Mouse (Mus musculus): ENCODE data around the gene Dmrta2. TPM values are rescaled to one million over a fixed set of nuclear protein-coding genes. Genes with fewer than 3 reads are reported as not detected.

Gene Dmrta2
- 13.5 TPM for polyA plus RNA-seq (2021)

- in situ Hi-C loops (cut with MboI; ENCODE audit: low pct_unique_long_range_greater_than_20kb) = no loop called here
Measured at GRCm38 (mm10) chr4:109977148-109978067, at the start of gene Dmrta2. TSS of gene Dmrta2 (plus strand) at chr4:109978053.

GRCm38 (mm10) chr4:109929058-109929457 is 48.8 kb upstream of the Dmrta2 start:
- CTCF ChIA-PET = no interaction called here
- H3K27me3 ChIP-seq = no peaks in the 10 kb centered on the region
- TF ChIP-seq CTCF (IDR thresholded peaks at IDR 0.05) = no peak
- in situ Hi-C loops (cut with MboI; ENCODE audit: low pct_unique_long_range_greater_than_20kb) = no loop called here
- no peak for ATAC-seq
- POLR2A ChIA-PET = no interaction called here
- no peak for DNase-seq (ENCODE audit: low read depth, low spot score)

More at GRCm38 (mm10) chr4:109977148-109978067, at the start of gene Dmrta2:
- ChIA-PET POLR2A (no interaction called here), CTCF (no interaction called here)
- DNase-seq (ENCODE audit: low read depth, low spot score) (peak; percentile 44), ATAC-seq (peak; percentile 98)
- no peaks in the 10 kb centered on the region for H3K27me3 ChIP-seq
- TF ChIP-seq CTCF (IDR thresholded peaks at IDR 0.05) = no peak

- in situ Hi-C loops (cut with MboI; ENCODE audit: low pct_unique_long_range_greater_than_20kb) = no loop called here
- ChIA-PET CTCF (no interaction called here), POLR2A (no interaction called here)
- no peaks in the 10 kb centered on the region for H3K27me3 ChIP-seq
- no peak for DNase-seq (ENCODE audit: low read depth, low spot score)
- no peak for ATAC-seq
- peak; percentile 42 for TF ChIP-seq CTCF (IDR thresholded peaks at IDR 0.05)
Measured at GRCm38 (mm10) chr4:109930445-109930844, 47.4 kb upstream of the Dmrta2 start.

GRCm38 (mm10) chr4:109930935-109931334 is 46.9 kb upstream of the Dmrta2 start:
- no peak for TF ChIP-seq CTCF (IDR thresholded peaks at IDR 0.05)
- in situ Hi-C loops (cut with MboI; ENCODE audit: low pct_unique_long_range_greater_than_20kb) = no loop called here
- no peak for DNase-seq (ENCODE audit: low read depth, low spot score)
- no peaks in the 10 kb centered on the region for H3K27me3 ChIP-seq
- ATAC-seq = no peak
- CTCF ChIA-PET = no interaction called here
- POLR2A ChIA-PET = no interaction called here

- in situ Hi-C loops (cut with MboI; ENCODE audit: low pct_unique_long_range_greater_than_20kb) = no loop called here
- CTCF ChIA-PET = interaction anchor here (1.0 kb wide), 2 partner anchors 17 to 85 kb away, joined by 3 to 5 read pairs; no protein-coding TSS in a partner anchor
- no peak for ATAC-seq
Measured at GRCm38 (mm10) chr4:109936557-109936956, 41.3 kb upstream of the Dmrta2 start.

GRCm38 (mm10) chr4:109939291-109939690 is 38.6 kb upstream of the Dmrta2 start:
- DNase-seq (ENCODE audit: low read depth, low spot score) = no peak
- in situ Hi-C loops (cut with MboI; ENCODE audit: low pct_unique_long_range_greater_than_20kb) = no loop called here
- no peak for TF ChIP-seq CTCF (IDR thresholded peaks at IDR 0.05)
- ChIA-PET CTCF (no interaction called here), POLR2A (no interaction called here)
- no peaks in the 10 kb centered on the region for H3K27me3 ChIP-seq
- ATAC-seq = no peak

More at GRCm38 (mm10) chr4:109936557-109936956, 41.3 kb upstream of the Dmrta2 start:
- H3K27me3 ChIP-seq = no peaks in the 10 kb centered on the region
- no peak for DNase-seq (ENCODE audit: low read depth, low spot score)
- POLR2A ChIA-PET = no interaction called here
- TF ChIP-seq CTCF (IDR thresholded peaks at IDR 0.05) = no peak

- no peak for ATAC-seq
- in situ Hi-C loops (cut with MboI; ENCODE audit: low pct_unique_long_range_greater_than_20kb) = no loop called here
- ChIA-PET POLR2A (interaction anchor here (0.6 kb wide), 1 partner anchor 24 kb away, joined by 3 read pairs; no protein-coding TSS in a partner anchor), CTCF (no interaction called here)
- no peak for DNase-seq (ENCODE audit: low read depth, low spot score)
- H3K27me3 ChIP-seq = no peaks in the 10 kb centered on the region
- TF ChIP-seq CTCF (IDR thresholded peaks at IDR 0.05) = no peak
Measured at GRCm38 (mm10) chr4:109945554-109945953, 32.3 kb upstream of the Dmrta2 start.

GRCm38 (mm10) chr4:109949307-109949706 is 28.5 kb upstream of the Dmrta2 start:
- no peak for TF ChIP-seq CTCF (IDR thresholded peaks at IDR 0.05)
- H3K27me3 ChIP-seq = no peaks in the 10 kb centered on the region
- CTCF ChIA-PET = no interaction called here
- POLR2A ChIA-PET = no interaction called here
- in situ Hi-C loops (cut with MboI; ENCODE audit: low pct_unique_long_range_greater_than_20kb) = no loop called here
- ATAC-seq (no peak), DNase-seq (ENCODE audit: low read depth, low spot score) (no peak)

GRCm38 (mm10) chr4:109953509-109953908 is 24.3 kb upstream of the Dmrta2 start:
- DNase-seq (ENCODE audit: low read depth, low spot score) = no peak
- no peaks in the 10 kb centered on the region for H3K27me3 ChIP-seq
- in situ Hi-C loops (cut with MboI; ENCODE audit: low pct_unique_long_range_greater_than_20kb) = no loop called here
- POLR2A ChIA-PET = no interaction called here
- no peak for ATAC-seq
- TF ChIP-seq CTCF (IDR thresholded peaks at IDR 0.05) = no peak
- CTCF ChIA-PET = interaction anchor here (2.3 kb wide), 1 partner anchor 17 kb away, joined by 5 read pairs; no protein-coding TSS in a partner anchor

GRCm38 (mm10) chr4:109960201-109960935 is 17.5 kb upstream of the Dmrta2 start:
- no peaks in the 10 kb centered on the region for H3K27me3 ChIP-seq
- DNase-seq (ENCODE audit: low read depth, low spot score) (no peak), ATAC-seq (no peak)
- TF ChIP-seq CTCF (IDR thresholded peaks at IDR 0.05) = no peak
- in situ Hi-C loops (cut with MboI; ENCODE audit: low pct_unique_long_range_greater_than_20kb) = no loop called here
- ChIA-PET CTCF (no interaction called here), POLR2A (no interaction called here)

All from Patski (cell line).